Mouse (Mus musculus): ENCODE results near the gene Fam240a. TPM values are rescaled to one million over a fixed set of nuclear protein-coding genes. Genes with fewer than 3 reads are reported as not detected.

Gene Fam240a
- polyA plus RNA-seq, 1 experiment from 2014 or later = not detected

- Histone ChIP-seq H3K9ac (ENCODE audit: low read length) (no peak overlapping the region), H3K27ac (ENCODE audit: low read length) (no peak overlapping the region), H3K4me3 (replicated peaks; ENCODE audit: low read length) (no peak overlapping the region), H3K4me1 (ENCODE audit: control insufficient read depth, insufficient read depth, low read length) (no peaks in the 10 kb centered on the region), H3K4me2 (ENCODE audit: low read depth, low read length) (no peak overlapping the region), H3K36me3 (ENCODE audit: control insufficient read depth, insufficient read depth, low read length) (no peaks in the 10 kb centered on the region), H3K27me3 (ENCODE audit: control insufficient read depth, insufficient read depth, low read length) (no peaks in the 10 kb centered on the region), H3K9me3 (replicated peaks; ENCODE audit: control insufficient read depth, low read length) (no peaks in the 10 kb centered on the region)
- 91% methylated on average over 11 of the region's 11 CpGs for WGBS
- ATAC-seq (ENCODE audit: insufficient read depth, low FRiP score) = no peak
Observed at GRCm38 (mm10) chr9:110907201-110907837, 9.3 kb downstream of the Fam240a start.

- 75% methylated on average over 4 of the region's 4 CpGs for WGBS
- Histone ChIP-seq H3K9me3 (replicated peaks; ENCODE audit: control insufficient read depth, low read length) (no peaks in the 10 kb centered on the region), H3K27ac (ENCODE audit: low read length) (no peak overlapping the region), H3K27me3 (ENCODE audit: control insufficient read depth, insufficient read depth, low read length) (no peaks in the 10 kb centered on the region), H3K4me1 (ENCODE audit: control insufficient read depth, insufficient read depth, low read length) (no peaks in the 10 kb centered on the region), H3K4me3 (replicated peaks; ENCODE audit: low read length) (no peak overlapping the region), H3K36me3 (ENCODE audit: control insufficient read depth, insufficient read depth, low read length) (no peaks in the 10 kb centered on the region), H3K9ac (ENCODE audit: low read length) (no peak overlapping the region), H3K4me2 (ENCODE audit: low read depth, low read length) (no peak overlapping the region)
- ATAC-seq (ENCODE audit: insufficient read depth, low FRiP score) = no peak
Observed at GRCm38 (mm10) chr9:110902271-110902670, 14.4 kb downstream of the Fam240a start.

- 91% methylated on average over 6 of the region's 6 CpGs for WGBS
- no peak for ATAC-seq (ENCODE audit: insufficient read depth, low FRiP score)
Observed at GRCm38 (mm10) chr9:110901204-110901603, 15.5 kb downstream of the Fam240a start.

GRCm38 (mm10) chr9:110899451-110900008 lies 17.1 kb downstream of the Fam240a start:
- no peaks in the 10 kb centered on the region for H3K36me3 ChIP-seq (ENCODE audit: control insufficient read depth, insufficient read depth, low read length)
- WGBS = 59% methylated on average over 10 of the region's 10 CpGs

More at GRCm38 (mm10) chr9:110901204-110901603, 15.5 kb downstream of the Fam240a start:
- no peak overlapping the region for H3K4me2 ChIP-seq (ENCODE audit: low read depth, low read length)
- H3K27ac ChIP-seq (ENCODE audit: low read length) = no peak overlapping the region
- no peak overlapping the region for H3K4me3 ChIP-seq (replicated peaks; ENCODE audit: low read length)
- H3K27me3 ChIP-seq (ENCODE audit: control insufficient read depth, insufficient read depth, low read length) = no peaks in the 10 kb centered on the region
- no peak overlapping the region for H3K9ac ChIP-seq (ENCODE audit: low read length)
- no peaks in the 10 kb centered on the region for H3K9me3 ChIP-seq (replicated peaks; ENCODE audit: control insufficient read depth, low read length)
- no peaks in the 10 kb centered on the region for H3K36me3 ChIP-seq (ENCODE audit: control insufficient read depth, insufficient read depth, low read length)
- H3K4me1 ChIP-seq (ENCODE audit: control insufficient read depth, insufficient read depth, low read length) = no peaks in the 10 kb centered on the region

GRCm38 (mm10) chr9:110896595-110896994 lies 20.1 kb downstream of the Fam240a start:
- Histone ChIP-seq H3K36me3 (ENCODE audit: control insufficient read depth, insufficient read depth, low read length) (no peaks in the 10 kb centered on the region), H3K4me1 (ENCODE audit: control insufficient read depth, insufficient read depth, low read length) (no peaks in the 10 kb centered on the region), H3K4me3 (replicated peaks; ENCODE audit: low read length) (no peak overlapping the region), H3K4me2 (ENCODE audit: low read depth, low read length) (no peak overlapping the region), H3K27me3 (ENCODE audit: control insufficient read depth, insufficient read depth, low read length) (no peaks in the 10 kb centered on the region), H3K9ac (ENCODE audit: low read length) (no peak overlapping the region), H3K9me3 (replicated peaks; ENCODE audit: control insufficient read depth, low read length) (no peaks in the 10 kb centered on the region), H3K27ac (ENCODE audit: low read length) (no peak overlapping the region)
- ATAC-seq (ENCODE audit: insufficient read depth, low FRiP score) = peak; percentile 4; the same call in 1 of the 2 replicates
- WGBS = 15% methylated on average over 6 of the region's 6 CpGs

More at GRCm38 (mm10) chr9:110899451-110900008, 17.1 kb downstream of the Fam240a start:
- Histone ChIP-seq H3K4me1 (ENCODE audit: control insufficient read depth, insufficient read depth, low read length) (no peaks in the 10 kb centered on the region), H3K27ac (ENCODE audit: low read length) (no peak overlapping the region), H3K4me2 (ENCODE audit: low read depth, low read length) (no peak overlapping the region), H3K27me3 (ENCODE audit: control insufficient read depth, insufficient read depth, low read length) (no peaks in the 10 kb centered on the region), H3K4me3 (replicated peaks; ENCODE audit: low read length) (no peak overlapping the region), H3K9me3 (replicated peaks; ENCODE audit: control insufficient read depth, low read length) (no peaks in the 10 kb centered on the region), H3K9ac (ENCODE audit: low read length) (no peak overlapping the region)
- ATAC-seq (ENCODE audit: insufficient read depth, low FRiP score) = no peak

- no peaks in the 10 kb centered on the region for H3K36me3 ChIP-seq (ENCODE audit: control insufficient read depth, insufficient read depth, low read length)
- no peak overlapping the region for H3K27ac ChIP-seq (ENCODE audit: low read length)
- no peak for ATAC-seq (ENCODE audit: insufficient read depth, low FRiP score)
- no peaks in the 10 kb centered on the region for H3K9me3 ChIP-seq (replicated peaks; ENCODE audit: control insufficient read depth, low read length)
- no peaks in the 10 kb centered on the region for H3K4me1 ChIP-seq (ENCODE audit: control insufficient read depth, insufficient read depth, low read length)
- 24% methylated on average over 7 of the region's 7 CpGs for WGBS
- H3K9ac ChIP-seq (ENCODE audit: low read length) = no peak overlapping the region
- H3K4me3 ChIP-seq (replicated peaks; ENCODE audit: low read length) = no peak overlapping the region
- no peak overlapping the region for H3K4me2 ChIP-seq (ENCODE audit: low read depth, low read length)
- H3K27me3 ChIP-seq (ENCODE audit: control insufficient read depth, insufficient read depth, low read length) = no peaks in the 10 kb centered on the region
Observed at GRCm38 (mm10) chr9:110895994-110896393, 20.7 kb downstream of the Fam240a start.

GRCm38 (mm10) chr9:110895507-110895906 lies 21.2 kb downstream of the Fam240a start:
- Histone ChIP-seq H3K36me3 (ENCODE audit: control insufficient read depth, insufficient read depth, low read length) (no peaks in the 10 kb centered on the region), H3K9ac (ENCODE audit: low read length) (no peak overlapping the region), H3K27ac (ENCODE audit: low read length) (no peak overlapping the region), H3K4me1 (ENCODE audit: control insufficient read depth, insufficient read depth, low read length) (no peaks in the 10 kb centered on the region), H3K4me3 (replicated peaks; ENCODE audit: low read length) (no peak overlapping the region), H3K4me2 (ENCODE audit: low read depth, low read length) (no peak overlapping the region), H3K9me3 (replicated peaks; ENCODE audit: control insufficient read depth, low read length) (no peaks in the 10 kb centered on the region), H3K27me3 (ENCODE audit: control insufficient read depth, insufficient read depth, low read length) (no peaks in the 10 kb centered on the region)
- ATAC-seq (ENCODE audit: insufficient read depth, low FRiP score) = no peak
- WGBS = 52% methylated on average over 5 of the region's 5 CpGs

GRCm38 (mm10) chr9:110893429-110893828 lies 23.2 kb downstream of the Fam240a start:
- ATAC-seq (ENCODE audit: insufficient read depth, low FRiP score) = no peak
- no peak overlapping the region for H3K27ac ChIP-seq (ENCODE audit: low read length)
- H3K4me1 ChIP-seq (ENCODE audit: control insufficient read depth, insufficient read depth, low read length) = no peaks in the 10 kb centered on the region; the same call in 1 of the 2 replicates
- no peaks in the 10 kb centered on the region for H3K27me3 ChIP-seq (ENCODE audit: control insufficient read depth, insufficient read depth, low read length)
- H3K36me3 ChIP-seq (ENCODE audit: control insufficient read depth, insufficient read depth, low read length) = no peaks in the 10 kb centered on the region
- H3K4me3 ChIP-seq (replicated peaks; ENCODE audit: low read length) = no peak overlapping the region
- no peak overlapping the region for H3K9ac ChIP-seq (ENCODE audit: low read length)
- H3K4me2 ChIP-seq (ENCODE audit: low read depth, low read length) = no peak overlapping the region
- H3K9me3 ChIP-seq (replicated peaks; ENCODE audit: control insufficient read depth, low read length) = no peaks in the 10 kb centered on the region
- WGBS = 58% methylated on average over 10 of the region's 10 CpGs

- Histone ChIP-seq H3K4me1 (ENCODE audit: control insufficient read depth, insufficient read depth, low read length) (no peaks in the 10 kb centered on the region; the same call in 1 of the 2 replicates), H3K9ac (ENCODE audit: low read length) (no peak overlapping the region), H3K4me2 (ENCODE audit: low read depth, low read length) (no peak overlapping the region), H3K9me3 (replicated peaks; ENCODE audit: control insufficient read depth, low read length) (no peaks in the 10 kb centered on the region), H3K27me3 (ENCODE audit: control insufficient read depth, insufficient read depth, low read length) (no peaks in the 10 kb centered on the region), H3K27ac (ENCODE audit: low read length) (no peak overlapping the region), H3K36me3 (ENCODE audit: control insufficient read depth, insufficient read depth, low read length) (no peaks in the 10 kb centered on the region), H3K4me3 (replicated peaks; ENCODE audit: low read length) (no peak overlapping the region)
- 81% methylated on average over 3 of the region's 3 CpGs for WGBS
- ATAC-seq (ENCODE audit: insufficient read depth, low FRiP score) = no peak
Observed at GRCm38 (mm10) chr9:110892552-110892951, 24.1 kb downstream of the Fam240a start.
